Mouse (Mus musculus) Patski (cell line): ENCODE measurements at regions not wholly inside any gene's neighbourhood (a gene's known extent, or its start where the extent isn't known, plus 50 kb on each side); places are given as distances from the start of the nearest gene placed in this dataset.
"Not testable (repeated sequence)": the region's sequence is repeated elsewhere in the genome, so short reads cannot be mapped to it uniquely, and the experiment has no call there.

Experiments
- ATAC-seq: fragments of 100-300 bp; one replicate; pipeline ENCODE4 v1.8.0; 2021
- CTCF ChIA-PET: fragments of 350-600 bp; sonication (Branson Sonifier 250); formaldehyde crosslinking; loops from one replicate; lab custom pipeline; 2022; ENCODE audit warnings: inconsistent platforms; lab: Charles Lee
- POLR2A ChIA-PET: fragments of 350-600 bp; sonication (Branson Sonifier 250); formaldehyde crosslinking; loops from one replicate; lab custom pipeline; 2022; ENCODE audit warnings: antibody characterized with exemption, inconsistent platforms; lab: Charles Lee
- DNase-seq: peaks from one replicate; pipeline ENCODE4 v3.0.0-alpha.2; 2011; ENCODE audit warnings: low read depth, low spot score
- H3K27me3 ChIP-seq: fragments of 371-371 bp; one replicate; pipeline ENCODE4 v1.5.1; 2021
- CTCF ChIP-seq: fragments of 100-300 bp; IDR thresholded peaks from one replicate; pipeline ENCODE4 v1.5.1; 2021
- in situ Hi-C: fragments of 300-500 bp; cut with MboI; formaldehyde crosslinking; loops from 3 replicates; pipeline ENCODE4 v1.11.1; 2018; ENCODE audit warnings: low pct_unique_long_range_greater_than_20kb, mixed read lengths

- no peak for DNase-seq
- no peak for TF ChIP-seq CTCF
- CTCF ChIA-PET: interaction anchor here (1.4 kb wide), 1 partner anchor 38 kb away, joined by 3 read pairs; no protein-coding TSS in a partner anchor
- ATAC-seq: no peak
- in situ Hi-C loops: no loop called here
- POLR2A ChIA-PET: no interaction called here
- no peaks in the 10 kb centered on the region for H3K27me3 ChIP-seq
Observed at GRCm38 (mm10) chr12:98144464-98144863, 114.8 kb downstream of the Galc start.

GRCm38 (mm10) chr12:98143170-98143569 is 116.1 kb downstream of the Galc start:
- ChIA-PET CTCF (no interaction called here), POLR2A (no interaction called here)
- DNase-seq: no peak
- TF ChIP-seq CTCF: no peak
- in situ Hi-C loops: no loop called here
- ATAC-seq: no peak
- H3K27me3 ChIP-seq: no peaks in the 10 kb centered on the region

GRCm38 (mm10) chr12:98139906-98140305 is 119.4 kb downstream of the Galc start:
- H3K27me3 ChIP-seq, CTCF ChIA-PET, DNase-seq, in situ Hi-C loops, ATAC-seq, POLR2A ChIA-PET: not testable (repeated sequence)

- peaks cover under 1% of the 10 kb centered on the region for H3K27me3 ChIP-seq
- POLR2A ChIA-PET: interaction anchor here (0.7 kb wide), 1 partner anchor 87 kb away, joined by 5 read pairs; no protein-coding TSS in a partner anchor
- in situ Hi-C loops: no loop called here
- no peak for ATAC-seq
- CTCF ChIA-PET: interaction anchor here (0.8 kb wide), 1 partner anchor 10 kb away, joined by 3 read pairs; no protein-coding TSS in a partner anchor
- TF ChIP-seq CTCF: no peak
- no peak for DNase-seq
Observed at GRCm38 (mm10) chr12:98131276-98131675, 128.0 kb downstream of the Galc start.

GRCm38 (mm10) chr12:98123541-98123940 is 135.7 kb downstream of the Galc start:
- in situ Hi-C loops: no loop called here
- POLR2A ChIA-PET: no interaction called here
- CTCF ChIA-PET: no interaction called here

GRCm38 (mm10) chr12:98108039-98108438 is 151.2 kb downstream of the Galc start:
- DNase-seq: no peak
- ATAC-seq: no peak
- CTCF ChIA-PET: no interaction called here
- in situ Hi-C loops: no loop called here
- H3K27me3 ChIP-seq: no peaks in the 10 kb centered on the region
- POLR2A ChIA-PET: no interaction called here
- no peak for TF ChIP-seq CTCF

More at GRCm38 (mm10) chr12:98123541-98123940, 135.7 kb downstream of the Galc start:
- no peak for TF ChIP-seq CTCF
- DNase-seq (no peak), ATAC-seq (no peak)
- H3K27me3 ChIP-seq: peaks cover 6% of the 10 kb centered on the region

GRCm38 (mm10) chr12:98106789-98107684 is 152.2 kb downstream of the Galc start:
- ATAC-seq: no peak
- DNase-seq: no peak
- in situ Hi-C loops: no loop called here
- H3K27me3 ChIP-seq: no peaks in the 10 kb centered on the region
- no peak for TF ChIP-seq CTCF
- CTCF ChIA-PET: interaction anchor here (0.8 to 1.4 kb wide), 3 partner anchors 34 to 38 kb away, joined by 3 read pairs; no protein-coding TSS in a partner anchor
- POLR2A ChIA-PET: no interaction called here

- H3K27me3 ChIP-seq: no peaks in the 10 kb centered on the region
- no peak for TF ChIP-seq CTCF
- in situ Hi-C loops: no loop called here
- ChIA-PET POLR2A (no interaction called here), CTCF (interaction anchor here (0.8 to 1.4 kb wide), 3 partner anchors 35 to 39 kb away, joined by 3 read pairs; no protein-coding TSS in a partner anchor)
- ATAC-seq (no peak), DNase-seq (no peak)
Observed at GRCm38 (mm10) chr12:98106151-98106788, 153.0 kb downstream of the Galc start.

GRCm38 (mm10) chr12:98105749-98106148 is 153.5 kb downstream of the Galc start:
- H3K27me3 ChIP-seq: no peaks in the 10 kb centered on the region
- CTCF ChIA-PET: interaction anchor here (0.7 to 1.4 kb wide), 3 partner anchors 36 to 44 kb away, joined by 3 to 4 read pairs (median 3); no protein-coding TSS in a partner anchor
- POLR2A ChIA-PET: no interaction called here
- in situ Hi-C loops: no loop called here
- no peak for TF ChIP-seq CTCF
- DNase-seq (no peak), ATAC-seq (no peak)

- no peak for ATAC-seq
- POLR2A ChIA-PET: interaction anchor here (0.6 kb wide), 1 partner anchor 41 kb away, joined by 4 read pairs; no protein-coding TSS in a partner anchor
- no peak for DNase-seq
- CTCF ChIA-PET: no interaction called here
- H3K27me3 ChIP-seq: no peaks in the 10 kb centered on the region
- in situ Hi-C loops: no loop called here
- TF ChIP-seq CTCF: no peak
Observed at GRCm38 (mm10) chr12:98090171-98090570, 169.1 kb downstream of the Galc start.
